Mouse (Mus musculus): Measurements from ENCODE around the gene Git1.

- no peak for TF ChIP-seq POLR2A (IDR thresholded peaks at IDR 0.05; ENCODE audit: low read depth, low read length)
- TF ChIP-seq CTCF (IDR thresholded peaks at IDR 0.05; ENCODE audit: extremely low read depth, insufficient read depth, insufficient read length, insufficient replicate concordance) = no peak
Measured at GRCm38 (mm10) chr11:77501971-77502370, 8.6 kb downstream of the Git1 start.
